Mouse (Mus musculus) heart, embryonic 12.5 days (tissue): ENCODE results near the gene Anapc2. TPM values are rescaled to one million over a fixed set of nuclear protein-coding genes. Genes with fewer than 3 reads are reported as not detected.

Experiments used
- ATAC-seq: fragments of 200-750 bp; cut with Nextera tagmentation; 2 replicates; pipeline ENCODE4 v1.8.0; 2017; ENCODE audit warnings: moderate TSS enrichment, moderate library complexity; ENCODE audit not compliant: insufficient number of reproducible peaks, low FRiP score
- H3K27ac ChIP-seq: fragments of 300-500 bp; sonication (generic); 2 replicates; pipeline ENCODE4 v1.5.1; 2016; ENCODE audit warnings: mild to moderate bottlenecking, moderate library complexity; ENCODE audit not compliant: poor library complexity, severe bottlenecking
- H3K27me3 ChIP-seq: fragments of 300-500 bp; sonication (generic); replicated peaks from 2 replicates; pipeline ENCODE4 v1.6.1; 2016; ENCODE audit warnings: mild to moderate bottlenecking, moderate library complexity
- H3K36me3 ChIP-seq: fragments of 300-500 bp; sonication (generic); 2 replicates; pipeline ENCODE4 v1.6.1; 2016; ENCODE audit warnings: mild to moderate bottlenecking, moderate library complexity
- H3K4me1 ChIP-seq: fragments of 300-500 bp; sonication (generic); replicated peaks from 2 replicates; pipeline ENCODE4 v1.6.1; 2016; ENCODE audit warnings: mild to moderate bottlenecking
- H3K4me2 ChIP-seq: fragments of 300-500 bp; sonication (generic); 2 replicates; pipeline ENCODE4 v1.6.1; 2016; ENCODE audit warnings: mild to moderate bottlenecking, moderate library complexity
- H3K4me3 ChIP-seq: fragments of 300-500 bp; sonication (generic); 2 replicates; pipeline ENCODE4 v1.5.1; 2016; ENCODE audit warnings: mild to moderate bottlenecking
- H3K9ac ChIP-seq: fragments of 300-500 bp; sonication (generic); 2 replicates; pipeline ENCODE4 v1.6.1; 2016; ENCODE audit warnings: mild to moderate bottlenecking, moderate library complexity
- H3K9me3 ChIP-seq: fragments of 300-500 bp; sonication (generic); replicated peaks from 2 replicates; pipeline ENCODE4 v1.6.1; 2016; ENCODE audit warnings: mild to moderate bottlenecking, moderate library complexity
- WGBS: fragments of 180-500 bp; shearing (Covaris S2); methylation state at CpG from one replicate; pipeline ENCODE4 v1.1.7; 2016; 5-methylcytosine and 5-hydroxymethylcytosine counted together
- polyA plus RNA-seq: library from polyadenylated mRNA; unstranded; fragments of >200 nt; fragmentation: Nextera tagmentation; extraction: Ambion mirVana; gene quantifications from 2 replicates; pipeline ENCODE4 v1.2.1, GENCODE M21; 2016

Anapc2 gene
- polyA plus RNA-seq = 83.4 and 87.7 TPM in 2 replicates

DNA sequence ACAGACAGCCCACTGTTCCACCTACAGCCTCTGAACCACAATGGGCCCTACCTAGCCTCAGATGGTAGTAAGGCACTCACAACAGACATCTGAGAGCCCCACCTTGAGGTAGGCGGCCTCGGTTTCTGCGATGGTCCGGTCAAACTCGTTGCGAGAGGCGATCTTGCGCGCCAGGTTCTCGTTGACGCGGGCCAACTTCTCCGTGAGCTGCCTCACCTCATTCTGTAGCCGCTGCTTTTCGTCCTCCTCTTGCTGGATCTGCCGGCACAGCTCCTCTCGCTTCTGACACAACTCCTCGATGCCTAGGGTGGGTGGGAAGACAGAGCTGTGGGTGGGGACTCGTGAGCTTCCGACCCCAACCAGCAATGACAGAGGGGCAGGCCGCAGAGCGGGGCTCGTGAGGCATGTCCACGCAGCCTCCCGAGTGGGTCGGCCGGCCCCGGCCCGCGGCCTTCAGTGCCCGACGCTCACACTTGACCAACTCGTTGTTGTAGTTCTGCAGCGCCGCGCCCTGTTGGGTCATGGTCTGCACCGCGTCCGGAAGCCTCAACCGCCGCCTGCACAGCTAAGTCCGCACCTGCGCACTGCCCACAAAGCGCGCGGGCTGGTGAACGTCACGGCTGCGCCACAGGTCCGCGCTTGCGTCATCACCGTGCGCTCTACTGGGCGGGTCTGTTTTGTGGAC, at the start of gene Anapc2, which contains the start of gene Ssna1:
TSS of gene Anapc2 (plus strand) at position 652 of the 685 bp plus-strand sequence.
TSS of gene Ssna1 (minus strand) at position 612 of the 685 bp plus-strand sequence.
- under 1% methylated on average over 55 of the region's 55 CpGs for WGBS

DNA sequence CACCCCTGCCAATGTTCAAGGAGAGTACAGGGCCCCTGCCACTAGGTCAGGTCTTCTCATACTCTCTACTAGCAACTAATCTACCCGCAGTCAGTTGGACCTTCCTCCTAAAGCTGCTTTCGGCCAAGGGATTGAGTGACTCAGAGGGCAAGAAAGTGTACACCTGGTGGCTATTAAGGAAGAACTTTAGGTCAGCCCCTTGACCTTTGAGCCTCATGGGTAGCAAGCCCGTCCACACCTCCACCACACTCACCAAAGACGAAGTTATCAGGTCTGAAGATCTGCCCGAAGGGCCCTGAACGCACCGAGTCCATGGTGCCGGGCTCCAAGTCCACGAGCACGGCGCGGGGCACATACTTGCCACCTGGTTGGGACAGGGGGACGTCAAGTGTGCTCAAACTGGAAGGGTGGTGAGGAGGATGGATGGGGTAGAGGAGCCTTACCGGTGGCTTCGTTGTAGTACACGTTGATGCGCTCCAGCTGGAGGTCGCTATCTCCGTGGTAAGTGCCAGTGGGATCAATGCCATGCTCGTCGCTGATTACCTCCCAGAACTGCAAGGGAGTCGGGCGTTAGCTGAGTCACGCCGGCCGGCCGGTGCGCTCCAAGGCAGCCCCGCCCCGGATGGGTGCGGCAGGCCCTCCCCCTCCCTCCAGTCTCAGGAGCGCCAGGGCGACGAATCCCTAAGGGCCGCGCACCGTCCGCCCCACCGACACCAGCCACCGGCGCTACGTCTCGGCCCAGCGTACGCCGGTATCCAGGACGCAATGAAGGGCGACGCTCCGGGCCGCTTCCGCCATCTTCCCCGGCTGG, 48.4 kb upstream of the Anapc2 start:
- peak; percentile 82 for ATAC-seq
- WGBS = 2% methylated on average over 45 of the region's 53 CpGs
- Histone ChIP-seq H3K9me3 (no peaks in the 10 kb centered on the region), H3K4me1 (peaks cover 19% of the 10 kb centered on the region), H3K27ac (peak overlapping the region; percentile 96), H3K4me2 (peak overlapping the region; percentile 97), H3K36me3 (peaks cover 11% of the 10 kb centered on the region), H3K4me3 (peak overlapping the region; percentile 90), H3K27me3 (no peaks in the 10 kb centered on the region), H3K9ac (peak overlapping the region; percentile 89)

More for the DNA sequence above, at the start of gene Anapc2, which contains the start of gene Ssna1:
- Histone ChIP-seq H3K27me3 (no peaks in the 10 kb centered on the region), H3K4me3 (peak within 1 kb of the TSS; percentile 84), H3K36me3 (peaks cover 63% of the 10 kb centered on the region), H3K27ac (peak within 1 kb of the TSS; percentile 77), H3K4me2 (peak within 1 kb of the TSS; percentile 93), H3K9me3 (no peaks in the 10 kb centered on the region), H3K4me1 (peaks cover 34% of the 10 kb centered on the region), H3K9ac (peak within 1 kb of the TSS; percentile 90)
- peak; percentile 98 for ATAC-seq

DNA sequence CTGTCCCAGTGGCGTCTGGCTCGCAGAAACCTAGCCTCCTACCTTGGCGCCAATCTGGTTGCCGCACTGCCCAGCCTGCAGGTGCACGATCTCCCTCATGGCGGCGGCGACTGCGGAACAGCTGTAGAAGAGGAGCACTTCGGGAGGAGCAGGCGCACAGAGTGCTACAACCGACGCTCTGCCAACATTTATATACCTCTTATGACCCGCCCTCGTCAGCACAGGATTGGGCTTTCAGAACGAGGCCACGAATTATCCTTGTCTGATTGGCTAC, 47.8 kb upstream of the Anapc2 start, which contains the start of gene Tubb4b:
TSS of gene Tubb4b (minus strand) at position 211 of the 274 bp plus-strand sequence.
- Histone ChIP-seq H3K36me3 (peaks cover 11% of the 10 kb centered on the region), H3K4me1 (peaks cover 19% of the 10 kb centered on the region), H3K4me3 (peak within 1 kb of the TSS; percentile 90), H3K9ac (peak within 1 kb of the TSS; percentile 89), H3K9me3 (no peaks in the 10 kb centered on the region), H3K27ac (peak within 1 kb of the TSS; percentile 96), H3K4me2 (peak within 1 kb of the TSS; percentile 97), H3K27me3 (no peaks in the 10 kb centered on the region)
- WGBS = under 1% methylated on average over 17 of the region's 17 CpGs
- no peak for ATAC-seq

DNA sequence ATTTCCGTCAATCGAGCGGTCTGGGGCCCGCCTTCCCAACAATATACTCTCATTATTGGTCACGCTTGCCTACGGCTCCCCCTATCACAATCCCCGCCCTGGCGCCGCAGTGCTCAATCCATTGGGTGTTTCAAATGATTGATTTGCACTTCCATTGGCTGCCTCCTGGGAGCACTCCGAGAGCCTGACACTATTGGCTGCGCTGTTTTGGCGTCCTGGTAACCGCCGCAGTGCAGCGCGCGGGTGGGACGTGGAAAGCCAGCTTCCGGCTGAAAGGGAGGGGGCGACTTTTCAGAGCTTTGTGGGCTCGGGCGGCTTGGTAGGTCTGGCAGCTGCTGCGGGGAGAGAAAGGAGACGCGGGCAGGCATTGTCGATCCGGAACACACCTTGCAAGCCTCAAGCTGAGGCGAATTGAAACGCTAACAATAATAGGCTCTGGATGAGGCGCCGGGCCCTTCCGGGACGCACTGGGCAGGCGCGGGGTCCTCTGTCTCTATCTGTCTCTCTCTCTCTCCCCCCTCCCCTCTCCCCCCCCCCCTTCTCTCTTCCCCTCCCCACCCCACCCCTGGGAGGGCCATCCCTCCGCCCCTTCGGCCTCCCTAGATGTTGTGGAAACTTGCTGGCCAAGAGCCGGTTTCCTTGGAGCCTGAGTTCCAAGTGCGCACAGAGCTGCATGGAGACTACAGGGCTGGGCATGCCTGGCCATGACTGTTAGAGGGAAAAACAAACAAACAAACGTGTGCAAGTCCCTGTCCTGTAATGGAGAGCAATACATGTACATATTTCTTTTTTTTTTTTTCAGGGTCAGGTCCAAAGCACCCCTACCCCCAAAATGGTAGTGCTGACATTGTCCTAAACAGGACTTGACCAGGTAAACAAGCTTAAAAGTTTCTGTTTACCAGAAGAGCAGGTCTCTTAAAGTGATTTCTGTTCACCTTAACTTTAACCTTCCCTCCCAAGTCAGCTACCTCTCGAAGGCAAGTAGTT, 47.2 kb upstream of the Anapc2 start:
- peak overlapping the region; percentile 65 for H3K9ac ChIP-seq
- peak; percentile 95 for ATAC-seq
- peaks cover 6% of the 10 kb centered on the region for H3K27me3 ChIP-seq
- peak overlapping the region; percentile 52 for H3K4me3 ChIP-seq
- peaks cover 11% of the 10 kb centered on the region for H3K36me3 ChIP-seq
- H3K27ac ChIP-seq = peak overlapping the region; percentile 95
- 2% methylated on average over 41 of the region's 41 CpGs for WGBS
- H3K4me1 ChIP-seq = peaks cover 19% of the 10 kb centered on the region
- H3K9me3 ChIP-seq = no peaks in the 10 kb centered on the region
- H3K4me2 ChIP-seq = peak overlapping the region; percentile 51

DNA sequence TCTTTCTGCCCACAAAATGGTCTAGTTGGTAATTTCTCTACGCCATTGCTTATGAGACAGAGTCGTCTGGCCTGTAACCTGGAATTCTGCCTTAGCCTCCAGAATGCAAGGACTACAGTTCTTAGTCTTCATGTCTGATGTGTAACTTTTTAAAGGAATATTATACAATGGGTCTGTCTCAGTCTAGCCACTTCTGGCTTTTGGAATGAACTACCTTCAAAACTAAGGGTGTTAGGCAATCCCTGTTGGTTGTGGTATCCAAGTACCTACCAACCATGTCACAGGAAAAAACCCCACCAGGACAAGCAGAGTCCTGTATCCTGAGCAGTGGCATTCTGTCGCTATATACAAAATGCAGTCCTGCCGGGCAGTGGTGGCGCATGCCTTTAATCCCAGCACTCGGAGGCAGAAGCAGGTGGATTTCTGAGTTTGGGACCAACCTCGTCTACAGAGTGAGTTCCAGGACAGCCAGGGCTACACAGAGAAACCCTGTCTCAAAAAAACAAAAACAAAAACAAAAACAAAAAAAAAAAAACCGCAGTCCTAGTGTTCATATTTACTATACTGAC, 46.4 kb upstream of the Anapc2 start:
- H3K9ac ChIP-seq = 0 out of 2 replicates have a peak overlapping the region, but pooled peaks have one; percentile 65
- peak overlapping the region; percentile 51 for H3K4me2 ChIP-seq
- 73% methylated on average over 8 of the region's 8 CpGs for WGBS
- peak overlapping the region; percentile 52; the same call in 1 of the 2 replicates for H3K4me3 ChIP-seq
- no peak for ATAC-seq
- H3K27ac ChIP-seq = peak overlapping the region; percentile 95
- H3K27me3 ChIP-seq = peaks cover 14% of the 10 kb centered on the region
- peaks cover 19% of the 10 kb centered on the region for H3K4me1 ChIP-seq
- H3K9me3 ChIP-seq = no peaks in the 10 kb centered on the region
- H3K36me3 ChIP-seq = peaks cover 11% of the 10 kb centered on the region

DNA sequence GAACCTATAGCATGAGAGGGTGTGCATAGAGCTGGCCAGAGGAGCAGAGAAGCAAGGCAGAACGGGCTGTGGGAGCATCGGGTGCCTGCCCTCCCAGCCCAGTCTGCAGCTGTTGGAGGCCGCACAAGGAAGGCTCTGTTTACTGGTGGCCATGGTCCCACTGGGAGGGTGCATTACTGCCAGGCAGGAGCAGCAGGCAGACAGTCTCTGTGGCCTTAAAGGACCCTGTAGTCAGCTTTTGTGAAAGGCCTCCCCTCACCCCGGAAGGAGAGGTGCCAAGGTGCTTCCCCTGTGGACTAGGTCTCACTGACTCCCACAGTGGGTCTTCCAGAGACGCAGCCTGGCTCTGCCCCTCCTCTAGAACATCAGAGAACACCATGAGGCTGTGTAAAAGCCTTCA, 45.4 kb upstream of the Anapc2 start:
- Histone ChIP-seq H3K9me3 (no peaks in the 10 kb centered on the region), H3K4me2 (no peak overlapping the region), H3K27ac (no peak overlapping the region), H3K4me3 (no peak overlapping the region), H3K9ac (no peak overlapping the region), H3K4me1 (peaks cover 19% of the 10 kb centered on the region), H3K27me3 (peaks cover 24% of the 10 kb centered on the region), H3K36me3 (peaks cover 5% of the 10 kb centered on the region)
- no peak for ATAC-seq
- WGBS = 88% methylated on average over 5 of the region's 5 CpGs

DNA sequence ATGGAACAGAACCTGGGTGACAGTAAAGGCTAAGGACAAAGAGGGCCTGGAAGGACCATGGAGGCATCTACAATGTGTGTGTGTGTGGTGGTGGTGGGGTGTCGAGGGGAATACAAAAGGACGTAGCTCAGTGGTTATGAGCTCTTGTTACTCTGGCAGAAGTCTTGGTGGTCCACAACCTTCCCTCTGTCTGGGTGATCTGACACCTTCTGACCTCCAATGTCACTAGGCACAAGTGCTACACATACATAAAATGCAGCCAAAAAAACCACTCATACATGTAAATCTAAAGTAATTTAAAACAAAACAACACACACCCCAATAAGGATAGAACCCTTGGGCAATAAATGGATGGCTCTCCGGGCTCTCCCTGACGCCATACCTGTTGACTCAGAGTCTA, 44.9 kb upstream of the Anapc2 start:
- WGBS = 88% methylated on average over 4 of the region's 4 CpGs
- Histone ChIP-seq H3K4me2 (no peak overlapping the region), H3K9ac (no peak overlapping the region)

DNA sequence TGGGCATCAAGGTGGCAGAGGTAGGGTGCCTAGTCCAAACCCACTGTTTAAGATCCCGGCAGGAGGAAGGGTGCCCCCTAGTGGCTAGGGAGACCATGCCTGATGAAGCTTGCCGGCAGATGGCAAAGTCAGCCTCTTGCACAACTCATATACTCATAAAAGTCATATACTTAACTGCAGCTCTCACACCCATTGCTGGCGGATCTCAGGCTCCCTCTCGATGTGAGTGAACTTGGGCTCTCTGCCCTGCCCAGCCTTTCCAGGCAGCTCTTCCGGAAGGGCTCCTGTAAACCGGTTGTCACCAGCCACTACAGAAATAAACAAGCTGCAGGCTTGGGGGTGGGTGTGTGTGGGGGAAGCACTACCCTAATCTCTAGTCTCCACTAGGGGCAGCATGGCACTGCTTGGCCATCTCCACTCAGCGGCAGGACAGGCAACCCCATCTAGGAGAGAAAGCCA, 43.8 kb upstream of the Anapc2 start:
- Histone ChIP-seq H3K36me3 (peaks cover 2% of the 10 kb centered on the region; the same call in 1 of the 2 replicates), H3K27ac (peak overlapping the region; percentile 58)
- under 1% methylated on average over 7 of the region's 7 CpGs for WGBS

More for the DNA sequence above, 44.9 kb upstream of the Anapc2 start:
- H3K36me3 ChIP-seq = peaks cover 3% of the 10 kb centered on the region; the same call in 1 of the 2 replicates
- no peaks in the 10 kb centered on the region for H3K9me3 ChIP-seq
- ATAC-seq = no peak
- H3K27me3 ChIP-seq = peaks cover 30% of the 10 kb centered on the region
- no peak overlapping the region for H3K27ac ChIP-seq
- no peak overlapping the region for H3K4me3 ChIP-seq
- H3K4me1 ChIP-seq = peaks cover 19% of the 10 kb centered on the region

DNA sequence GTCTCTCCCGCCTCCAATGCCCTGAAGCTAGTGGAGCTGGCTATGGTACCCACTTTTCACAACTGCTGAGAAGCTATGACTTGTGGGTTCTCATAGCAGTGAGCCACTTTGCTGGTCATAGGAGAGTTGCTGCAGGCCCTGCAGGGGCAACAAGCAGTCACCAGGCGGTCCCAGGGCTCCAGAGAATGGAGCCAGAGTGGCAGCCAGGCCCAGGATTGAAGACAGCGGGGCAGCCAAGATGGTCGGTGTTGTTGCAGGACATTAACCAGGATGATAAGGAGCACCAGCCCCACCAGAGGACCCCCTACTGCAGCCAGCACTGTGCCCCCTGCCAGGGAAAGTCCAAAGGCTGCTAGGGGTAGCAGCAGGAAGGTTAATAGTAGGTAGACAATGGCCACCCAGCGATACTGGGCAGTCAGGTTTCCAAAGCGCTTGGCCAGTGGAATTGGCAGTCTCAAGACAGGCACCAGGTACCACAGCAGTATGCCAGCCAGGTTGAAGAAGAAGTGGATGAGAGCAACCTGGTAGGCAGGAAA, 43.2 kb upstream of the Anapc2 start:
- no peak overlapping the region for H3K27ac ChIP-seq
- H3K4me2 ChIP-seq = peak overlapping the region; percentile 60
- no peak overlapping the region for H3K4me3 ChIP-seq
- H3K9ac ChIP-seq = no peak overlapping the region
- H3K9me3 ChIP-seq = no peaks in the 10 kb centered on the region
- peaks cover 46% of the 10 kb centered on the region for H3K27me3 ChIP-seq
- H3K4me1 ChIP-seq = peaks cover 11% of the 10 kb centered on the region
- no peaks in the 10 kb centered on the region for H3K36me3 ChIP-seq
- WGBS = 65% methylated on average over 6 of the region's 6 CpGs
- no peak for ATAC-seq

More for the DNA sequence above, 43.8 kb upstream of the Anapc2 start:
- H3K4me1 ChIP-seq = peaks cover 15% of the 10 kb centered on the region
- H3K9me3 ChIP-seq = no peaks in the 10 kb centered on the region
- H3K4me2 ChIP-seq = peak overlapping the region; percentile 60
- ATAC-seq = no peak
- H3K27me3 ChIP-seq = peaks cover 40% of the 10 kb centered on the region
- H3K9ac ChIP-seq = no peak overlapping the region
- H3K4me3 ChIP-seq = peak overlapping the region; percentile 32

DNA sequence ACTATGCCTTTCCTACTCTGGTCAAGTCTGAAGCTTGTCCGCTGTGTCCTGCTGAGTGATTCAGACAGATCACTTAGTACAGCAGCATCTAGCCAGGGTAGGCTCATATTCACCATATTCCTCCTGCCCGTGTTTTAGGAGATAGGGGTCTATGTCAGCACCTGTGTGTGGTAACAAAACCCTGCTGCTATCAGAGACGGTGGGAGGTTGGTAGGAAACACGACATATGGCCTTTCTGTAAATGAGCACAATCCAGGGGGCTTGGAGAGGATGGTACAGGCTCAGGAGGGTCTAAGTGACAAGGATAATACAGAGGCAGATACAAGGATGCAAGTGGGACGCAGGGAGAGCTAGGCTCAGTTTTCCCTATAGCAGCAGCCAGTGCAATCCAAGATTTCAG, 42.7 kb upstream of the Anapc2 start:
- H3K4me3 ChIP-seq = no peak overlapping the region
- H3K4me2 ChIP-seq = no peak overlapping the region
- WGBS = 72% methylated on average over 5 of the region's 5 CpGs
- no peak for ATAC-seq
- no peak overlapping the region for H3K9ac ChIP-seq
- H3K36me3 ChIP-seq = no peaks in the 10 kb centered on the region
- peaks cover 11% of the 10 kb centered on the region for H3K4me1 ChIP-seq
- H3K27ac ChIP-seq = no peak overlapping the region
- H3K9me3 ChIP-seq = no peaks in the 10 kb centered on the region
- peaks cover 51% of the 10 kb centered on the region for H3K27me3 ChIP-seq
